In the genomic region with DNA sequence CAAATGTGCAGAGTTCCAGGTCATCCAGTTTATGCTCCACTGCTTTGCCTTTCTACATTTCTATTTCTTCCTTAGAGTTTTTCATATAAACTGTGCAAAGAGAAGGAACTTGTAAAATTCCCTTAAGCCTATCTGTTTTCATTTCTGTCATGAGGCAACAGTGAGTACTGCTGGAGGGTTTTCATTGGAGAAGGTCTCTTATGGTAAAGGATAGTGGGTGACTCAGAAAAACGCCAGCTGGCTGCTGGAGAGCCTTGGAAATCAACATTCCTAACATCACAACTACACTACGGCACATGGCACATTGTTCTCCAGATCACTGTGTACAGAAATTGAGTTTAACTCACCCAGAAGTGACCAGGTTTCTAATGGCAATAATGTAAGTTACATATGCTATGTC, we compare ENCODE assay signal across 18 mouse cellular contexts.
A peak's percentile ranks its signal among the peaks of the same experiment; 100 is the strongest.
DNase-seq lines count a peak whose midpoint lies in the region; ATAC-seq and TF ChIP-seq lines count a peak whose summit lies in the region.
"Had no signal": no experiment of that assay in that cellular context is flagged by ENCODE, and none has a peak within 500 bp of the region (broad histone marks: within the 10 kb centered on the region; RNA-seq: fewer than 3 reads in every experiment).

No protein-coding gene starts in this region.

- no peak overlapping the region for H3K4me3 ChIP-seq in cerebellum, adult 2 months (replicated peaks; ENCODE audit: insufficient read depth, low read depth, low read length)
- H3K4me3 ChIP-seq in heart, adult 2 months = no peak overlapping the region
- H3K4me3 ChIP-seq in lung, embryonic 16.5 days (ENCODE audit: low read length) = no peak overlapping the region
- H3K4me3 ChIP-seq: embryonic facial prominence, embryonic 10.5 days; forebrain, embryonic 13.5 days; heart, embryonic 10.5 days; hindbrain, embryonic 13.5 days had no signal

- no peaks in the 10 kb centered on the region for H3K9me3 ChIP-seq in lung, embryonic 16.5 days (ENCODE audit: control insufficient read depth, low read length)
- H3K9me3 ChIP-seq: embryonic facial prominence, embryonic 10.5 days; forebrain, embryonic 13.5 days; G1E; heart, embryonic 10.5 days; hindbrain, embryonic 13.5 days had no signal

- peak in 1 of 2 experiments; percentile 57 for DNase-seq in cerebellum, adult 2 months
- DNase-seq in cerebellum, adult 8-10 months = no peak
- DNase-seq in heart, adult 2 months = no peak
- DNase-seq in heart, postnatal 36 days = no peak
- no peak for DNase-seq in lung, postnatal 4 days
- peak; percentile 32 for DNase-seq in telencephalon, adult 2 months (ENCODE audit: low read depth, low spot score)
- DNase-seq: adrenal gland, postnatal 10 days; B cell, adult 2 months; forebrain, postnatal 0 days; gastrocnemius, postnatal 36 days had no signal

- WGBS in cerebellum, adult 2 months = 21% methylated on average over 2 of the region's 2 CpGs
- WGBS in heart, adult 2 months = 57% methylated on average over 2 of the region's 2 CpGs
- 40% methylated on average over 2 of the region's 2 CpGs for WGBS in lung, embryonic 16.5 days

- intact Hi-C loops in heart, adult 2 months (cut with DNase I) = no loop called here
- intact Hi-C loops in heart, postnatal 36 days (cut with DNase I) = no loop called here

- TF ChIP-seq CTCF in cerebellum, adult 2 months (IDR thresholded peaks at IDR 0.05; ENCODE audit: borderline replicate concordance, insufficient read depth, low read depth, low read length) = no peak
- TF ChIP-seq CTCF in heart, adult 2 months (IDR thresholded peaks at IDR 0.05) = no peak

- H3K4me1 ChIP-seq in cerebellum, adult 2 months (ENCODE audit: control insufficient read depth, insufficient read depth, low read length) = peaks cover 19% of the 10 kb centered on the region; the same call in 1 of the 2 replicates
- H3K4me1 ChIP-seq in heart, adult 2 months (ENCODE audit: control insufficient read depth, insufficient read depth, low read length) = no peaks in the 10 kb centered on the region
- H3K4me1 ChIP-seq in lung, embryonic 16.5 days (replicated peaks; ENCODE audit: control insufficient read depth, insufficient read depth, low read length) = no peaks in the 10 kb centered on the region
- H3K4me1 ChIP-seq: embryonic facial prominence, embryonic 10.5 days; forebrain, embryonic 13.5 days; heart, embryonic 10.5 days; hindbrain, embryonic 13.5 days had no signal

- no peaks in the 10 kb centered on the region for H3K36me3 ChIP-seq in heart, adult 2 months (ENCODE audit: control insufficient read depth, insufficient read depth, low read length)
- no peaks in the 10 kb centered on the region for H3K36me3 ChIP-seq in lung, embryonic 16.5 days (ENCODE audit: control insufficient read depth, insufficient read depth, low read length)
- H3K36me3 ChIP-seq: embryonic facial prominence, embryonic 10.5 days; G1E; heart, embryonic 10.5 days; hindbrain, embryonic 13.5 days had no signal

- no peak overlapping the region for H3K4me2 ChIP-seq in lung, embryonic 16.5 days (ENCODE audit: low read depth, low read length)
- H3K4me2 ChIP-seq: forebrain, embryonic 13.5 days; hindbrain, embryonic 13.5 days had no signal

- TF ChIP-seq POLR2A in cerebellum, adult 2 months (IDR thresholded peaks at IDR 0.05; ENCODE audit: borderline replicate concordance, insufficient read depth, low read length) = no peak
- TF ChIP-seq POLR2A in heart, adult 2 months (IDR thresholded peaks at IDR 0.05; ENCODE audit: insufficient read depth, low read depth, low read length) = no peak

- no peak for TF ChIP-seq EP300 in heart, adult 2 months (IDR thresholded peaks at IDR 0.05; ENCODE audit: insufficient read depth, low read depth, low read length)

- ATAC-seq in lung, embryonic 16.5 days (ENCODE audit: low read depth) = 0 out of 2 replicates have a peak, but pooled peaks have one; percentile 38
- ATAC-seq: CD4-positive, CD25-positive, alpha-beta regulatory T cell, adult 4 months; forebrain, embryonic 13.5 days; forebrain, postnatal 0 days had no signal

- H3K27me3 ChIP-seq in cerebellum, adult 2 months (ENCODE audit: control insufficient read depth, insufficient read depth, low read length) = no peaks in the 10 kb centered on the region
- no peaks in the 10 kb centered on the region for H3K27me3 ChIP-seq in heart, adult 2 months (ENCODE audit: control insufficient read depth, insufficient read depth, low read length)
- no peaks in the 10 kb centered on the region for H3K27me3 ChIP-seq in lung, embryonic 16.5 days (ENCODE audit: control insufficient read depth, insufficient read depth, low read depth, low read length)
- H3K27me3 ChIP-seq: forebrain, embryonic 13.5 days; hindbrain, embryonic 13.5 days had no signal

- H3K79me2 ChIP-seq in heart, adult 2 months (replicated peaks; ENCODE audit: control insufficient read depth, insufficient read depth, low read length) = no peaks in the 10 kb centered on the region

- H3K9ac ChIP-seq in heart, adult 2 months (ENCODE audit: low read depth, low read length) = no peak overlapping the region
- H3K9ac ChIP-seq in lung, embryonic 16.5 days (ENCODE audit: low read length) = no peak overlapping the region
- H3K9ac ChIP-seq: forebrain, embryonic 13.5 days; forebrain, postnatal 0 days; hindbrain, embryonic 13.5 days had no signal

- H3K27ac ChIP-seq in cerebellum, adult 2 months (ENCODE audit: insufficient read depth, low read length) = peak overlapping the region; percentile 47; the same call in 1 of the 2 replicates
- H3K27ac ChIP-seq in heart, adult 2 months = peak overlapping the region; percentile 45
- H3K27ac ChIP-seq in lung, embryonic 16.5 days (ENCODE audit: low read length) = no peak overlapping the region
- H3K27ac ChIP-seq: embryonic facial prominence, embryonic 10.5 days; forebrain, embryonic 13.5 days; heart, embryonic 10.5 days; hindbrain, embryonic 13.5 days; hindbrain, postnatal 0 days had no signal
